Mouse (Mus musculus) megakaryocyte, adult 5-6 weeks (primary cell): Measurements from ENCODE around the gene Ap2a1. TPM values are rescaled to one million over a fixed set of nuclear protein-coding genes. Genes with fewer than 3 reads are reported as not detected.

Experiments
- ATAC-seq: 2 replicates; pipeline ENCODE4 v1.8.0; 2016; ENCODE audit warnings: mild to moderate bottlenecking, inconsistent platforms; ENCODE audit not compliant: poor library complexity, severe bottlenecking
- total RNA-seq, 2 experiments: library from RNA; stranded (forward) in 1 of 2; stranded (reverse) in 1 of 2; fragments of 153-499, 151-499 nt in 1 of 2; fragments of 221-1000, 200-1000 nt in 1 of 2; gene quantifications; 2 replicates each; pipeline versions ENCODE4 v1.2.3 to v1.2.4; 2015 to 2017

Ap2a1 gene
- total RNA-seq, 2 experiments from 2014 or later: 20.2 to 33.2 TPM

GRCm38 (mm10) chr7:44954091-44954885 is 25.0 kb upstream of the Ap2a1 start:
- no peak for ATAC-seq

GRCm38 (mm10) chr7:44953561-44953960 is 24.3 kb upstream of the Ap2a1 start:
- ATAC-seq: no peak

GRCm38 (mm10) chr7:44952611-44953306 is 23.5 kb upstream of the Ap2a1 start:
- ATAC-seq: peak; percentile 89

- ATAC-seq: peak; percentile 66
Measured at GRCm38 (mm10) chr7:44951960-44952359, 22.7 kb upstream of the Ap2a1 start.

- ATAC-seq: no peak
Measured at GRCm38 (mm10) chr7:44949922-44950321, 20.6 kb upstream of the Ap2a1 start.

DNA sequence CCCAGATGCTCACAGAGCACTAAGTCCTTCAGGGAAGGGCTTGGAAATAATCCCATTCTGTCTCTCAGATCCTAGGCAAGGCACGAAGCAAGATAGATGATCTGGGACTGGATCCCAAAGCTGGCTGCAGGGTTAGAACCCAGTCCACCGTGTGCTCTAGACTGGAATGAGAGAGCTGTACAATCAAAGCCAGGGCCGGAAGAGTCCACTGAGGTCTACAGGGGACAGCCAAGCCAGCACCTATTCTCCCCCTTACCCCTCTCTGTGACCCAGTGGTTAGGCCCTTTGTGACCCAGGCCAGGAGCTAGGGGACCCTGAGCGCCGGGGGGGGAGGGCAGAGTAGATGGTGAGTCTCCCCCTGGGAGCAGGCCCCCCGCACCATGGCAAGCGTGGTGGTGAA is 13.6 kb upstream of the Ap2a1 start, which contains the start of gene Tsks:
Tsks (plus strand) TSS at position 301 of the 400 bp plus-strand sequence.
- ATAC-seq: no peak

- ATAC-seq: no peak
Measured at GRCm38 (mm10) chr7:44938680-44939079, 9.4 kb upstream of the Ap2a1 start.

DNA sequence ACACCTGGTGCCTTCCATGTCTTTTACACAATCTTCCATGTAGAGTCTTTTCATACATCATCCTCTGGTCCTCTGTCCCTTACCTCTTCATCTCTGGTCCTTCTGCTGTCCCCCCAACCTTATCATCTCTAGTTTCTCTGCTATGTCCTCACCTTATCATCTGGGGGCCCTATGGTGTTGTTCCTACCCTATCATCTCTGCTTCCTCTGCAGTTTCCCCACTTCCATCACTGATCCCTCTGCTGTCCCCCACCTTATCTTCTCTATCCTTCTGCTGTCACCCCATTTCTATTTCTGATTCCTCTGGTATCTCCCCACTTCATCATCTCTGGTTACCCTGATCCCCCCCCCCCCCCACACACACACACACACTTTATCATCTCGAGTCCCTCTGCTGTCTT is 726 bp downstream of the Ap2a1 start:
- no peak for ATAC-seq

DNA sequence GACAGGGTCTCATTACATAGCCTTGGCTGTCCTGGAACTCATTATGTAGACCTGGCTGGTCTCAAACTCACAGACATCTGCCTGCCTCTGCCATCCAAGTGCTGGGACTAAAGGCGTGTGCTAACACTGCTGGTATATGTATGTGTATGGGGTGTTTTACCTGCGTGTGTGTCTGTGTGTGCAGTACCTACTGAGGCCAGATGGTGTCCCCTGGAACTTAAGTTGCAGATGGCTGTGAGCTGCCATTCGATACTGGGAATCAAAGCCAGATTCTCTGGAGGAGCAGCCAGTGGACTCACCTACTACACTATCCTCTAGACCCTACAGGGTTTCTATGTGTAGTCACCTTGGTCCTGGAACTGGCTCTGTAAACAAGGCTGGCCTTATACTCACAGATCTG is 3.8 kb downstream of the Ap2a1 start:
- ATAC-seq: no peak

DNA sequence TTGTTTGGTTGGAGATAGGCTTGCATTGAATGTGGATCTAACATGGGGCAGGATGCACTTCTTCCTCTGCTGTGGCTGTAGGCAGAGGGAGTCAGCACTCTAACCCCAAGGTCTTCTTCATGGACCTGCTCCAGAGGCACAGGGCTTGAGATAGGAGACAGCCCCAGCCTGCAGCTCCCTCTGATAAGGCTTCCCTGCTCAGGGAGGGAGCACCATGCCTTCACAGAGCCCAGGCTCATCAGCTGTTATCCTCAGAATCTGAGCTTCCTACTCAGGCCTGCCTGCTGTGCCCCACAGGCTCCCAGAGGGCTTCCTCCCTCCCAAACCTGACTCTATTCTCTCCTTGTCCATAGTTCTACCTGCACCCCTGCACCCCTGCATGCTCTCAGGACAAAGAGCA is 6.8 kb downstream of the Ap2a1 start:
- ATAC-seq: no peak

DNA sequence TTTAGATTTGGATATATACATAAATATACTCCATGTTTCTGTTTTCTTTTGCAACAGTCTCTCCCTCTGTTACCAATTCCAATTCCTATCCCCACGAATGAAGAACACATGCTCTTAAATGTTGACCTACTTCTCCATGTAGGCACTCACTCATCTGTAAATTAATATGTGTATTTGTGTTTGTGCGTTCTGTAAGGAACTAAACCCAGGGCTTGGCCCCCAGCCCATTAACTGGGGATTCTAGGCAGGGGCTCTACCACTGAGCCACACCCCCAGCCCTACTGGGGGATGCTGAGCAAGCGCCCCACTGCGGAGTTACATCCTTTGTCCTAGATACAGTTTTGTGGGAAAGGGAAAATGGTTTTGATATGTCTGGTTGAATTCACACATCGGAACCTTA is 10.2 kb downstream of the Ap2a1 start:
- ATAC-seq: no peak

DNA sequence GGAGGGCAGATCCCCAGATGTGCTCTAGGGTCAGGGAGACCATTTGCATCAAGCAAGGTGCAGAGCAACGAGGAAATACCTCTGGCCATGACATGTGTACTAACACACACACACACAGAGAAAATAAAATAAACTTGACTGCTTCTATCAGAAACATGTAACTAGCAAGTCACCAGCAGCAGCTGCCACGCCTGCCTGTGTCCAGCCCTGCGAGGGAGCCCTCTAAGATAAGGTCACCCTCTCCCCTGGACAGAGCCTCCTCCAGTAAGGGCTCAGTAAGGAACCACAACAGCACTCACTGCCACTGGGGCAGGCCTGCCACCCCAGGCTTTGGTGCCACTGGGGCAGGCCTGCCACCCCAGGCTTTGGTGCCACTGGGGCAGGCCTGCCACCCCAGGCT is 11.1 kb downstream of the Ap2a1 start:
- no peak for ATAC-seq

DNA sequence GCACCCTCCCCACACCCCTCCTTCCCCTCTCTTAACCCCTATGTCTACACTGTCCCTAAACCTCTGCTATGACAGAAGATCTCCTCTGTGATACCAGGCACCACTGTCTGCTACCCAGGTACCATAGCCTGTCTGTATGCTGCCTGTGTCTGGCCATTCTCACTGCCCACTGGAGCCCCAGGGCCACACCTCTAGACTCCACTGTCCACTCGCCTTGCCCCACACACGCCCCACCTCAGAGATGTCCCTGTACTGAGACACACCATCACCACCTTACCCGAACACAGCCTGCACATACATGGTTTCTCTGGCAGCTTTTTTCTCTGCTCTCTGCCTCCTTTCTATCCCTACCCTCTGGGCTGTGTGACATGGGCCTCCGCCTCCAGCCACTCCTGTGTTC is 12.4 kb downstream of the Ap2a1 start:
- no peak for ATAC-seq

DNA sequence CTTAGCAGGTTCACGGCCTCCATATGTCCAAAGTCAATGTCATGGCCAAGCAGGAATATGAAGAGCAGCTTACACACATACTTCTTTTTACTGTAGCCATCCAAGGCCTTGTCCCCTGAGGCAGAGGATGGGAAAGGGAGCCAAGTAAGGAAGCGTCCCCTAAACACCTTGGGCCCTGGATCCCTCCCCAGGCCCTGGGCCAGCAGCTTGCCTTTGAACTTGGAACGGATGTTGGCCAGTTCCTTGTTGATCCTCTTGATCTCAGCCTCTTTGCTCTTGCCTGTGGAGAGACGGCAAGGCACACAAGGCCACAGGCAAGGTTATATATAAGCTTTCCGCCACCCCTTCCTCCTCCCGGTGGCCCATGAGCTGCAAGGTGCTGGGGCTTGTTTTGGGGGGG is 13.1 kb downstream of the Ap2a1 start:
- ATAC-seq: no peak

GRCm38 (mm10) chr7:44915314-44915713 is 14.0 kb downstream of the Ap2a1 start:
- ATAC-seq: no peak

DNA sequence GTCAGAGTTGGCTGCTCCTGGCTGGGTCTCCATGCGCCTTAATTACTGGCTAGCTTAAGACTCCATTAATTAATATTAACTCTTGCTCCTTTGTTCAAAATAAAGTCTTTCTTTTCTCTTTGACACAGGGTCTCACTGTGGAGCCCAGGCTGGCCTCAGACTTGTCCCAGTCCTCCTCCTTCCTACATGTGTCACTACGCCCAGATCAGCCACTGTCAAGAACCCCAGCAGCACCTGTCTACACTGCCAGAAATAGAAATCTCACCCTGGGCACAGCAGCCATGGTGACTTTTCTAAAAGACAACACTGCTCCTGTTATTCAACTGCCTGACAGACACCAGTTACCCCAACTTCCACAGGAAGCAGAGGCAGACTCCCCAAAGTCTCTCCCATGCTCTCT is 14.9 kb downstream of the Ap2a1 start:
- no peak for ATAC-seq

DNA sequence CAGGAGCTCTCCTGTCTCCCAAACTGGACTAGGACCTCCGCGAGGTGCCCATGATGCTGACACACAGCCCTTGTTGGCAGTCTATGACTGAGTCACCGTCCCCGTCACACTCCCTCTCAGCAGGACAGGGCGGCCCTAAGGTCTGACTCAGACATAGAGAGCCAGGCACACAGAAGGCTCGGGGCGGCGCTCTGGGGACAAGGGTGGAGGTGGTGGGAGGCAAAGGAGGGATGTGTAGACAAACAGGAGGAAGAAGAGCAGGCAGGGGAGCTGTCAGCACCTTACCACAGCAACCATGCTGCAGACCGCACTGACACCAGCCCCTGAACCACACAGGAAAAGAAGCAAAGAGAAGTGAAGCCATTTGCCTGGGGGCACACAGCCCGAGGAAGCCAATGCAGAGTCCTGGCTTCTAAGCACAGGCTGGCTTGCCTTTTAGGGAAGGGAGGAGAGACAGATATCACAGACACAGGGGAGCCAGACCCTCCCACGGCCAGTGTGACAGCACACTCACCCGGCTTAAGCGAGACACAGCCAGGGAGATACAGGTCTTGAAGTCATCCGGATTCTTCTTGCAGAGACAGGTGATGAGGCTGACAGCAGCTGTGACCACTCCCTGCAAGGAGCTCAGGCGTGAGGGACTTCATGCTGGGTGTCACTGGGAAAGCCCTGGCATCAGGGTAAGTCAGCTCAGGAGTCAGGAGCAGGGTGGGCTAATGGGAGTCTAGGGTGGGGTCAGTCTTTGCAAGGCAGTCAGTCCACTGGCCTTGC is 20.4 kb downstream of the Ap2a1 start:
- ATAC-seq: 0 out of 2 replicates have a peak, but pooled peaks have one; percentile 15

GRCm38 (mm10) chr7:44905430-44905829 is 23.9 kb downstream of the Ap2a1 start:
- no peak for ATAC-seq

DNA sequence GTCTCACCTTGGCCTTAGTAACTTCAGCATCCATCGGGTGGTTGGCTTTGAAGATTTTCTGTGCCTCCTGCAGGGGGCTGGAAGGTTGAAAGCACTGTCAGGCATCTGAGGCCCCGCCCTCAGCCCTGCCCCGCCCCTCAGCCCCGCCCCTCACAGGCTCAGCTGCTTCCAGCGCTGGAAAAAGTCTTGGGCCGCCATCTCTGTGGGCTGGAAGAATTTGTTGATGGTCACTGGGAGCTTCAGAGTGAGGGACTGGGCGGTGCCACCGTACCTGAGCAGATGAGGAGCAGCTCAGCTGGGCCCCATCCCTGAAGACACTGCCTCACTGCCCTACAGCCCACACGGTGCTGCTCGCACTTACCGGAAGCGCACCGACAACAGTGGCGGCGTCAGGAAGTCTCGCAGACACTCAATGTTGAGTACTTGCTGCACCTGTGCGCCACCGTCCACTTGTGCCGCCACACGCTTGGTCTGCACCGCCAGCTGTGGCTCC is 28.0 kb downstream of the Ap2a1 start:
- peak; percentile 69 for ATAC-seq

- no peak for ATAC-seq
Measured at GRCm38 (mm10) chr7:44900632-44901031, 28.7 kb downstream of the Ap2a1 start.

DNA sequence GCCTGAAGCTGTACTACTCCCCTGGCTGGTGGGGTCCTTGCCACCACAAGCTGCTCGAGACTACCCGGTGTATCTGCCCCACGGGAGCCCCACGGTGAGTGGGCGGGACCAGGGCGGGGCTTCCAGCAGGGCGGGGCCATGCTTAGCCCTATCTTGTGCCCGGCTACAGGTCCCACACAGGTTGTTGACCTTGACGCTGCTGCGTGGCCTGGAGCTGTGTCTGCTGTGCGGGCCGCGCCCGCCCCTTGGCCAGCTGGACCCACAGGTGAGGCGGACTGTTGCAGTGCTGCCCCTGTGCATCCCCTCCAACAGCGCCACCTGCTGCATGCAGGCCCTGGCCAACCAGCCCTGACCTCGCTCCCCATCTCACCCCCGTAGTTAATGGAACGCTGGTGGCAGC is 30.7 kb downstream of the Ap2a1 start:
- no peak for ATAC-seq
